Mouse (Mus musculus) small intestine, adult 2 months (tissue): ENCODE results near the gene Izumo1. TPM values are rescaled to one million over a fixed set of nuclear protein-coding genes. Genes with fewer than 3 reads are reported as not detected.
A peak's percentile ranks its signal among the peaks of the same experiment; 100 is the strongest.
"Not testable (repeated sequence)": the region's sequence is repeated elsewhere in the genome, so short reads cannot be mapped to it uniquely, and the experiment has no call there.

Experiments
- H3K27ac ChIP-seq: fragments of 200-500 bp; 2 replicates; pipeline ENCODE4 v1.5.1; 2012; ENCODE audit warnings: low read depth, low read length, control low read depth, inconsistent platforms; ENCODE audit not compliant: insufficient read depth
- H3K27me3 ChIP-seq: fragments of 200-500 bp; 2 replicates; pipeline ENCODE4 v1.6.1; 2012; ENCODE audit warnings: mild to moderate bottlenecking, moderate library complexity, low read length, inconsistent platforms; ENCODE audit not compliant: control insufficient read depth, insufficient read depth
- H3K36me3 ChIP-seq: fragments of 200-500 bp; 2 replicates; pipeline ENCODE4 v1.6.1; 2012; ENCODE audit warnings: mild to moderate bottlenecking, low read length, control low read depth, inconsistent platforms; ENCODE audit not compliant: control insufficient read depth, insufficient read depth
- H3K4me1 ChIP-seq: fragments of 200-500 bp; 2 replicates; pipeline ENCODE4 v1.6.1; 2012; ENCODE audit warnings: low read length, inconsistent platforms, mixed read lengths; ENCODE audit not compliant: control insufficient read depth, insufficient read depth, insufficient read length
- H3K4me3 ChIP-seq: fragments of 200-500 bp; 2 replicates; pipeline ENCODE4 v1.5.1; 2012; ENCODE audit warnings: low read depth, mild to moderate bottlenecking, control low read depth, inconsistent platforms, low read length, moderate library complexity
- CTCF ChIP-seq: fragments of 200-500 bp; IDR thresholded peaks from 2 replicates; pipeline ENCODE4 v1.5.1; 2012; ENCODE audit warnings: low read depth, mild to moderate bottlenecking, control low read depth, inconsistent platforms, low read length, moderate library complexity, mixed read lengths; ENCODE audit not compliant: insufficient replicate concordance, insufficient read length; ENCODE audit errors: extremely low read depth
- POLR2A ChIP-seq: fragments of 200-500 bp; IDR thresholded peaks from 2 replicates; pipeline ENCODE4 v1.6.1; 2012; ENCODE audit warnings: low read depth, mild to moderate bottlenecking, control low read depth, inconsistent platforms, low read length, moderate library complexity
- WGBS: fragments of 180-500 bp; shearing (Covaris S2); methylation state at CpG from one replicate; pipeline ENCODE4 v1.1.7; 2018; 5-methylcytosine and 5-hydroxymethylcytosine counted together
- polyA plus RNA-seq: library from polyadenylated mRNA; depleted of rRNA; stranded (reverse); fragments of >200 nt; gene quantifications from 2 replicates; pipeline ENCODE4 v1.2.3, GENCODE M21; 2012

Gene Izumo1
- polyA plus RNA-seq, 1 experiment = 0.25 TPM

- TF ChIP-seq CTCF = no peak
- no peak for TF ChIP-seq POLR2A
- Histone ChIP-seq H3K4me3 (peak overlapping the region; percentile 41), H3K27me3 (peaks cover 15% of the 10 kb centered on the region), H3K27ac (no peak overlapping the region), H3K36me3 (no peaks in the 10 kb centered on the region), H3K4me1 (peaks cover 3% of the 10 kb centered on the region; the same call in 1 of the 2 replicates)
- 27% methylated on average over 17 of the region's 17 CpGs for WGBS
Measured at GRCm38 (mm10) chr7:45654424-45655047, 32.9 kb downstream of the Izumo1 start.

- Histone ChIP-seq H3K27me3 (peaks cover 40% of the 10 kb centered on the region), H3K27ac (no peak overlapping the region), H3K4me3 (no peak overlapping the region), H3K36me3 (no peaks in the 10 kb centered on the region), H3K4me1 (no peaks in the 10 kb centered on the region)
- no peak for TF ChIP-seq CTCF
- TF ChIP-seq POLR2A = no peak
- WGBS = 77% methylated on average over 11 of the region's 11 CpGs
Measured at GRCm38 (mm10) chr7:45660746-45661478, 39.3 kb downstream of the Izumo1 start.

GRCm38 (mm10) chr7:45661702-45662101, 40.1 kb downstream of the Izumo1 start:
- peaks cover 45% of the 10 kb centered on the region for H3K27me3 ChIP-seq
- 89% methylated on average over 6 of the region's 6 CpGs for WGBS

GRCm38 (mm10) chr7:45665303-45666138, 43.9 kb downstream of the Izumo1 start:
- H3K4me3 ChIP-seq = peak overlapping the region; percentile 32

More at GRCm38 (mm10) chr7:45661702-45662101, 40.1 kb downstream of the Izumo1 start:
- H3K4me3 ChIP-seq, H3K27ac ChIP-seq, H3K4me1 ChIP-seq, H3K36me3 ChIP-seq: not testable (repeated sequence)

GRCm38 (mm10) chr7:45666161-45666560, 44.5 kb downstream of the Izumo1 start, which contains the start of gene Fut2:
TSS of gene Fut2 (minus strand) at chr7:45666394.
- Histone ChIP-seq H3K27ac (no peak within 1 kb of the TSS), H3K4me1 (peaks cover 2% of the 10 kb centered on the region; the same call in 1 of the 2 replicates), H3K36me3 (no peaks in the 10 kb centered on the region), H3K27me3 (peaks cover 47% of the 10 kb centered on the region), H3K4me3 (peak within 1 kb of the TSS; percentile 32)
- TF ChIP-seq CTCF (no peak), POLR2A (no peak)
- 39% methylated on average over 7 of the region's 7 CpGs for WGBS

More at GRCm38 (mm10) chr7:45665303-45666138, 43.9 kb downstream of the Izumo1 start:
- 32% methylated on average over 13 of the region's 13 CpGs for whole genome bisulfite sequencing
- no peaks in the 10 kb centered on the region for H3K36me3 ChIP-seq
- H3K27me3 ChIP-seq = peaks cover 44% of the 10 kb centered on the region
- no peak overlapping the region for H3K27ac ChIP-seq
- peaks cover 2% of the 10 kb centered on the region; the same call in 1 of the 2 replicates for H3K4me1 ChIP-seq
- TF ChIP-seq CTCF = no peak
- no peak for TF ChIP-seq POLR2A

GRCm38 (mm10) chr7:45667761-45668160, 46.1 kb downstream of the Izumo1 start:
- Histone ChIP-seq H3K4me1 (peaks cover 2% of the 10 kb centered on the region; the same call in 1 of the 2 replicates), H3K27ac (no peak overlapping the region), H3K4me3 (no peak overlapping the region), H3K27me3 (peaks cover 58% of the 10 kb centered on the region), H3K36me3 (no peaks in the 10 kb centered on the region)
- 58% methylated on average over 14 of the region's 14 CpGs for WGBS
- TF ChIP-seq POLR2A = no peak
- TF ChIP-seq CTCF = no peak

- peaks cover 58% of the 10 kb centered on the region for H3K27me3 ChIP-seq
- H3K4me3 ChIP-seq = no peak overlapping the region
- TF ChIP-seq CTCF (peak; percentile 15; the same call in 1 of the 2 replicates), POLR2A (no peak)
- no peaks in the 10 kb centered on the region for H3K36me3 ChIP-seq
- H3K27ac ChIP-seq = no peak overlapping the region
- 95% methylated on average over 9 of the region's 9 CpGs for WGBS
- peaks cover 2% of the 10 kb centered on the region; the same call in 1 of the 2 replicates for H3K4me1 ChIP-seq
Measured at GRCm38 (mm10) chr7:45668921-45669320, 47.3 kb downstream of the Izumo1 start.
